Comparison of ENCODE assay signal across 16 mouse cellular contexts in the genomic region with DNA sequence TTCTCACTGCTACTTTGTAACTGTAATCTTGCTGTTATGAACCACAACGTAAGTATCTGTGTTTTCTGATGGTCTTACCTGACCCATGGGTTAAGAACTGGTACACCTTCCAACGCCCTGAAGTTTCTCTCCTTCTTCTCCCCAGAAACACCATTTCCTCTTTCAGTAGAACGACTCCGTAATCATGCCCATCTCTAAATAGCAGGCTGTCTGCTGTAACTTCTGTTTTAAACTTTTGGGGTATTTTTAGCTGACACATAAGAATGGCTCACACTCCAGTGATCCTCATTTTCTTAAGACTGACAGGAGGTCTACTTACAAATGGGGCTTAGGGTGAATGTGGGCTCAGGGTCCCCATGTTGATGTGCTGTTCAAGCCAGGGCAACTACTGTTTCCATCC. TPM values are rescaled to one million over a fixed set of nuclear protein-coding genes. Genes with fewer than 3 reads are reported as not detected.
"Had no signal": no experiment of that assay in that cellular context is flagged by ENCODE, and none has a peak within 500 bp of the region (broad histone marks: within the 10 kb centered on the region; RNA-seq: fewer than 3 reads in every experiment).

No protein-coding gene starts in this region.

- H3K9me3 ChIP-seq: kidney, embryonic 15.5 days; limb, embryonic 15.5 days; midbrain, embryonic 13.5 days had no signal

- H3K9ac ChIP-seq: kidney, embryonic 15.5 days; limb, embryonic 15.5 days; liver, embryonic 14.5 days; midbrain, embryonic 13.5 days had no signal

- DNase-seq: kidney, adult 2 months; kidney, postnatal 14 days; layer of hippocampus, adult 9-11 months; lung, adult 18-20 months; lung, postnatal 36 days; right cerebral cortex, postnatal 14 days; thymus, postnatal 14 days had no signal

- H3K4me1 ChIP-seq: kidney, embryonic 15.5 days; limb, embryonic 15.5 days had no signal

- ATAC-seq: midbrain, embryonic 13.5 days had no signal

- H3K27me3 ChIP-seq: kidney, embryonic 15.5 days; limb, embryonic 15.5 days; midbrain, embryonic 13.5 days had no signal

- H3K27ac ChIP-seq: kidney, embryonic 15.5 days; limb, embryonic 15.5 days; liver, embryonic 14.5 days; midbrain, embryonic 13.5 days; stomach, postnatal 0 days had no signal

- H3K4me3 ChIP-seq: kidney, embryonic 15.5 days; limb, embryonic 15.5 days; midbrain, embryonic 13.5 days had no signal

RNA-seq across cellular contexts. Expression of gene Syna, which starts 39.9 kb away (rescaled TPM):
- total RNA-seq: midbrain, postnatal 0 days had no signal
- polyA plus RNA-seq: limb, embryonic 11.5 days; liver, embryonic 14.5 days; neural tube, embryonic 14.5 days; spleen, adult 2 months had no signal
